In genomic region chr4:134548169-134548938, GRCm38 (mm10) we compare ENCODE assay signal across 8 mouse cellular contexts. TPM values are rescaled to one million over a fixed set of nuclear protein-coding genes. Genes with fewer than 3 reads are reported as not detected.
DNase-seq lines count a peak whose midpoint lies in the region; ATAC-seq lines count a peak whose summit lies in the region.

No protein-coding gene starts in this region.

- no peaks in the 10 kb centered on the region for H3K9me3 ChIP-seq in lung, embryonic 15.5 days

- peaks cover 41% of the 10 kb centered on the region for H3K4me1 ChIP-seq in lung, embryonic 15.5 days

- H3K27me3 ChIP-seq in lung, embryonic 15.5 days, result no peaks in the 10 kb centered on the region

- H3K4me2 ChIP-seq in lung, embryonic 15.5 days, result no peak overlapping the region

- WGBS in lung, embryonic 15.5 days, result 58% methylated on average over 18 of the region's 18 CpGs

- H3K27ac ChIP-seq in lung, embryonic 15.5 days, result 0 out of 2 replicates have a peak overlapping the region, but pooled peaks have one; percentile 33

- H3K4me3 ChIP-seq in lung, embryonic 15.5 days, result no peak overlapping the region

- H3K9ac ChIP-seq in lung, embryonic 15.5 days, result no peak overlapping the region

- ATAC-seq in cerebellum, adult (ENCODE audit: insufficient number of reproducible peaks, low FRiP score, low TSS enrichment), result no peak
- no peak for ATAC-seq in lung, embryonic 15.5 days (ENCODE audit: borderline replicate concordance, extremely low read depth, low FRiP score, low TSS enrichment)

- peak; percentile 55 for DNase-seq in cerebellum, adult 9-11 months
- DNase-seq in B cell, adult 2 months, result peak; percentile 14 to 26
- peak; percentile 41 for DNase-seq in heart, adult 8-10 months (ENCODE audit: low spot score)
- no peak for DNase-seq in spleen, postnatal 4 days (ENCODE audit: low spot score in 2 of 2)
- DNase-seq in layer of hippocampus, postnatal 25 days (ENCODE audit: extremely low spot score in 1 of 2, low spot score in 1 of 2), result no peak
- DNase-seq in ovary, postnatal 10 days (ENCODE audit: low spot score), result no peak

- H3K36me3 ChIP-seq in lung, embryonic 15.5 days, result peaks cover 38% of the 10 kb centered on the region

RNA-seq across cellular contexts. Expression of gene Selenon, which starts 3.6 kb away (rescaled TPM):
- total RNA-seq in heart, adult 8-10 months (2022), result 10 to 100 TPM; 17.1 to 20.4 (median 19.4) TPM
- polyA plus RNA-seq in lung, embryonic 15.5 days (2015; fragmentation: Nextera tagmentation; extraction: Ambion mirVana), result 35.3 and 46.2 TPM in 2 replicates
- 10 to 100 TPM; 15.5 to 16.5 TPM for total RNA-seq in layer of hippocampus, postnatal 25 days (2021)

RNA-seq across cellular contexts. Expression of gene Mtfr1l, which starts 13.2 kb away (rescaled TPM):
- 100 to 1,000 TPM; 182 to 213 (median 198) TPM for total RNA-seq in heart, adult 8-10 months (2022)
- 109 and 114 TPM in 2 replicates for polyA plus RNA-seq in lung, embryonic 15.5 days (2015; fragmentation: Nextera tagmentation; extraction: Ambion mirVana)
- total RNA-seq in layer of hippocampus, postnatal 25 days (2021), result 10 to 100 TPM; 69.5 to 72.0 TPM

RNA-seq across cellular contexts. Expression of gene Aunip, which starts 37.6 kb away (rescaled TPM):
- under 1 TPM in 1 of 4 experiments, not detected in 3; 0.20 TPM for total RNA-seq in heart, adult 8-10 months (2022)
- 18.7 and 20.2 TPM in 2 replicates for polyA plus RNA-seq in lung, embryonic 15.5 days (2015; fragmentation: Nextera tagmentation; extraction: Ambion mirVana)
- under 1 TPM in 1 of 2 experiments, not detected in 1; 0.57 TPM for total RNA-seq in layer of hippocampus, postnatal 25 days (2021)

RNA-seq across cellular contexts. Expression of gene Paqr7, which starts 51.9 kb away (rescaled TPM):
- total RNA-seq in heart, adult 8-10 months (2022), result 10 to 100 TPM; 15.8 to 28.8 (median 20.2) TPM
- 4.2 and 6.7 TPM in 2 replicates for polyA plus RNA-seq in lung, embryonic 15.5 days (2015; fragmentation: Nextera tagmentation; extraction: Ambion mirVana)
- 10 to 100 TPM; 53.2 to 66.7 TPM for total RNA-seq in layer of hippocampus, postnatal 25 days (2021)

Comparison
In these comparisons a context has a peak if more than half of its experiments do, and no peak if none do; other contexts are left out.
1. DNase-seq: peak in cerebellum, adult 9-11 months (single experiment), B cell, adult 2 months (2 of 2) and heart, adult 8-10 months (single experiment); none in spleen, postnatal 4 days (0 of 2), layer of hippocampus, postnatal 25 days (0 of 2) and ovary, postnatal 10 days (single experiment).